Mouse (Mus musculus) MEL (cell line): ENCODE data around the gene Ppp2ca.

Source experiments
- CTCF ChIP-seq, 3 experiments: IDR thresholded peaks in 2 of 3; conservative IDR thresholded peaks in 1 of 3; 2 replicates each; pipeline ENCODE4 v1.5.1; 2011 to 2012; ENCODE audit warnings: low read length in 3 of 3, low read depth in 2 of 3, mild to moderate bottlenecking in 2 of 3, improper control_type of control experiment in 1 of 3, inconsistent platforms in 1 of 3, mixed read lengths in 1 of 3, moderate library complexity in 1 of 3; ENCODE audit not compliant: control insufficient read depth in 1 of 3, insufficient read depth in 1 of 3, poor library complexity in 1 of 3, severe bottlenecking in 1 of 3
- MYB ChIP-seq: IDR thresholded peaks from 2 replicates; pipeline ENCODE4 v1.6.1; 2011; ENCODE audit warnings: mild to moderate bottlenecking, low read depth, low read length, improper control_type of control experiment
- POLR2A ChIP-seq, 2 experiments: IDR thresholded peaks; 2 replicates each; pipeline ENCODE4 v1.6.1; 2011 to 2012; ENCODE audit warnings: low read length in 2 of 2, mild to moderate bottlenecking in 2 of 2, control low read depth in 1 of 2, improper control_type of control experiment in 1 of 2, low read depth in 1 of 2, moderate library complexity in 1 of 2; ENCODE audit not compliant: control insufficient read depth in 1 of 2, insufficient read depth in 1 of 2, poor library complexity in 1 of 2
- SMC3 ChIP-seq: IDR thresholded peaks from 2 replicates; pipeline ENCODE4 v1.6.1; 2011; ENCODE audit warnings: low read depth, low read length, improper control_type of control experiment
- ZMIZ1 ChIP-seq: IDR thresholded peaks from 2 replicates; pipeline ENCODE4 v1.6.1; 2012; ENCODE audit warnings: low read depth, mild to moderate bottlenecking, inconsistent platforms, low read length, improper control_type of control experiment, moderate library complexity
- ZNF384 ChIP-seq: IDR thresholded peaks from 2 replicates; pipeline ENCODE4 v1.6.1; 2012; ENCODE audit warnings: low read depth, mild to moderate bottlenecking, inconsistent platforms, low read length, improper control_type of control experiment

- TF ChIP-seq CTCF (IDR thresholded peaks at IDR 0.05 in 2 of 3, conservative IDR thresholded peaks at IDR 0.05 in 1 of 3; ENCODE audit: control insufficient read depth in 1 of 3, insufficient read depth in 1 of 3, low read depth in 2 of 3, low read length in 3 of 3, poor library complexity in 1 of 3, severe bottlenecking in 1 of 3) = no peak
- no peak for TF ChIP-seq SMC3
- no peak; a peak in 2 of 4 replicates for TF ChIP-seq POLR2A (IDR thresholded peaks at IDR 0.05; ENCODE audit: control insufficient read depth in 1 of 2, insufficient read depth in 1 of 2, low read depth in 1 of 2, low read length in 2 of 2, poor library complexity in 1 of 2)
- TF ChIP-seq ZNF384 = no peak
- TF ChIP-seq MYB = no peak
- TF ChIP-seq ZMIZ1 = no peak
Measured at GRCm38 (mm10) chr11:52127760-52128159, 29.3 kb downstream of the Ppp2ca start.
